Mouse (Mus musculus): ENCODE results near the gene Serpinb1c. TPM values are rescaled to one million over a fixed set of nuclear protein-coding genes. Genes with fewer than 3 reads are reported as not detected.
"Not testable (repeated sequence)": the region's sequence is repeated elsewhere in the genome, so short reads cannot be mapped to it uniquely, and the experiment has no call there.

Serpinb1c gene
- polyA plus RNA-seq, 1 experiment from 2014 or later = not detected

- Histone ChIP-seq H3K4me2 (replicated peaks) (no peak overlapping the region), H3K9me3 (no peaks in the 10 kb centered on the region), H3K27me3 (peaks cover 4% of the 10 kb centered on the region; the same call in 1 of the 2 replicates), H3K4me3 (no peak overlapping the region), H3K36me3 (no peaks in the 10 kb centered on the region), H3K27ac (replicated peaks) (no peak overlapping the region), H3K4me1 (no peaks in the 10 kb centered on the region), H3K9ac (replicated peaks) (no peak overlapping the region)
- 36% methylated on average over 8 of the region's 8 CpGs for WGBS
- peak; percentile 92 for ATAC-seq (ENCODE audit: low FRiP score, low read depth)
Observed at GRCm38 (mm10) chr13:32903211-32903873, 5.3 kb upstream of the Serpinb1c start.

GRCm38 (mm10) chr13:32902481-32903015, 4.5 kb upstream of the Serpinb1c start:
- Histone ChIP-seq H3K4me3 (no peak overlapping the region), H3K36me3 (no peaks in the 10 kb centered on the region), H3K9me3 (no peaks in the 10 kb centered on the region), H3K4me1 (no peaks in the 10 kb centered on the region), H3K9ac (replicated peaks) (no peak overlapping the region), H3K4me2 (replicated peaks) (no peak overlapping the region), H3K27me3 (peaks cover 4% of the 10 kb centered on the region; the same call in 1 of the 2 replicates), H3K27ac (replicated peaks) (no peak overlapping the region)
- WGBS = 22% methylated on average over 4 of the region's 4 CpGs
- peak; percentile 70 for ATAC-seq (ENCODE audit: low FRiP score, low read depth)

- Histone ChIP-seq H3K4me3 (no peak overlapping the region), H3K4me2 (replicated peaks) (no peak overlapping the region), H3K9ac (replicated peaks) (no peak overlapping the region), H3K27me3 (peaks cover 4% of the 10 kb centered on the region; the same call in 1 of the 2 replicates), H3K4me1 (no peaks in the 10 kb centered on the region), H3K9me3 (no peaks in the 10 kb centered on the region), H3K36me3 (no peaks in the 10 kb centered on the region), H3K27ac (replicated peaks) (no peak overlapping the region)
- ATAC-seq (ENCODE audit: low FRiP score, low read depth) = no peak
- 24% methylated on average over 2 of the region's 2 CpGs for WGBS
Observed at GRCm38 (mm10) chr13:32900639-32901038, 2.6 kb upstream of the Serpinb1c start.

- not testable (repeated sequence) for H3K9ac ChIP-seq (replicated peaks); H3K4me2 ChIP-seq (replicated peaks); H3K27me3 ChIP-seq; H3K4me3 ChIP-seq; H3K36me3 ChIP-seq; H3K9me3 ChIP-seq; H3K4me1 ChIP-seq; H3K27ac ChIP-seq (replicated peaks); ATAC-seq (ENCODE audit: low FRiP score, low read depth)
- 88% methylated on average over 2 of the region's 2 CpGs for WGBS
Observed at GRCm38 (mm10) chr13:32899114-32899513, 1.1 kb upstream of the Serpinb1c start.

GRCm38 (mm10) chr13:32896931-32897330, 1.1 kb downstream of the Serpinb1c start:
- Histone ChIP-seq H3K9ac (replicated peaks) (no peak overlapping the region), H3K36me3 (no peaks in the 10 kb centered on the region), H3K4me1 (no peaks in the 10 kb centered on the region), H3K27me3 (peaks cover 1% of the 10 kb centered on the region; the same call in 1 of the 2 replicates), H3K27ac (replicated peaks) (no peak overlapping the region), H3K9me3 (no peaks in the 10 kb centered on the region), H3K4me3 (no peak overlapping the region), H3K4me2 (replicated peaks) (no peak overlapping the region)
- 84% methylated on average over 4 of the region's 4 CpGs for WGBS
- ATAC-seq (ENCODE audit: low FRiP score, low read depth) = no peak

GRCm38 (mm10) chr13:32884755-32885154, 13.3 kb downstream of the Serpinb1c start:
- Histone ChIP-seq H3K36me3 (no peaks in the 10 kb centered on the region), H3K4me3 (no peak overlapping the region), H3K4me2 (replicated peaks) (no peak overlapping the region), H3K27me3 (no peaks in the 10 kb centered on the region), H3K27ac (replicated peaks) (no peak overlapping the region), H3K9ac (replicated peaks) (no peak overlapping the region), H3K4me1 (no peaks in the 10 kb centered on the region), H3K9me3 (no peaks in the 10 kb centered on the region)
- ATAC-seq (ENCODE audit: low FRiP score, low read depth) = no peak

- H3K27ac ChIP-seq (replicated peaks) = no peak overlapping the region
- H3K9me3 ChIP-seq = peaks cover 4% of the 10 kb centered on the region; the same call in 1 of the 2 replicates
- no peaks in the 10 kb centered on the region for H3K36me3 ChIP-seq
- H3K27me3 ChIP-seq = peaks cover 11% of the 10 kb centered on the region
- ATAC-seq (ENCODE audit: low FRiP score, low read depth) = no peak
- H3K4me3 ChIP-seq = no peak overlapping the region
- 83% methylated on average over 1 of the region's 1 CpGs for WGBS
- no peak overlapping the region for H3K9ac ChIP-seq (replicated peaks)
- H3K4me1 ChIP-seq = no peaks in the 10 kb centered on the region
- no peak overlapping the region for H3K4me2 ChIP-seq (replicated peaks)
Observed at GRCm38 (mm10) chr13:32873862-32874261, 24.1 kb downstream of the Serpinb1c start.

GRCm38 (mm10) chr13:32868843-32869242, 29.2 kb downstream of the Serpinb1c start:
- Histone ChIP-seq H3K9ac (replicated peaks) (no peak overlapping the region), H3K27me3 (peaks cover 32% of the 10 kb centered on the region), H3K9me3 (no peaks in the 10 kb centered on the region), H3K36me3 (no peaks in the 10 kb centered on the region), H3K4me2 (replicated peaks) (no peak overlapping the region), H3K4me1 (no peaks in the 10 kb centered on the region), H3K27ac (replicated peaks) (no peak overlapping the region), H3K4me3 (no peak overlapping the region)
- ATAC-seq (ENCODE audit: low FRiP score, low read depth) = no peak
- WGBS = 73% methylated on average over 5 of the region's 5 CpGs

GRCm38 (mm10) chr13:32868233-32868632, 29.8 kb downstream of the Serpinb1c start:
- H3K4me1 ChIP-seq; H3K4me3 ChIP-seq; H3K9ac ChIP-seq (replicated peaks); ATAC-seq (ENCODE audit: low FRiP score, low read depth); H3K4me2 ChIP-seq (replicated peaks); H3K36me3 ChIP-seq; H3K27ac ChIP-seq (replicated peaks); H3K9me3 ChIP-seq: not testable (repeated sequence)
- H3K27me3 ChIP-seq = peaks cover 38% of the 10 kb centered on the region
- WGBS = 86% methylated on average over 4 of the region's 4 CpGs

- ATAC-seq (ENCODE audit: low FRiP score, low read depth) = peak; percentile 86
- Histone ChIP-seq H3K27me3 (peaks cover 48% of the 10 kb centered on the region), H3K4me1 (no peaks in the 10 kb centered on the region), H3K36me3 (no peaks in the 10 kb centered on the region), H3K4me3 (no peak overlapping the region), H3K4me2 (replicated peaks) (no peak overlapping the region), H3K27ac (replicated peaks) (no peak overlapping the region), H3K9ac (replicated peaks) (no peak overlapping the region), H3K9me3 (no peaks in the 10 kb centered on the region)
- 10% methylated on average over 2 of the region's 2 CpGs for WGBS
Observed at GRCm38 (mm10) chr13:32867030-32867429, 31.0 kb downstream of the Serpinb1c start.

GRCm38 (mm10) chr13:32866484-32866883, 31.5 kb downstream of the Serpinb1c start:
- no peaks in the 10 kb centered on the region for H3K9me3 ChIP-seq
- H3K4me3 ChIP-seq = no peak overlapping the region
- H3K9ac ChIP-seq (replicated peaks) = no peak overlapping the region
- 6% methylated on average over 9 of the region's 9 CpGs for WGBS
- H3K4me2 ChIP-seq (replicated peaks) = no peak overlapping the region
- no peaks in the 10 kb centered on the region for H3K4me1 ChIP-seq
- H3K27me3 ChIP-seq = peaks cover 48% of the 10 kb centered on the region
- H3K27ac ChIP-seq (replicated peaks) = no peak overlapping the region
- peak; percentile 73 for ATAC-seq (ENCODE audit: low FRiP score, low read depth)
- no peaks in the 10 kb centered on the region for H3K36me3 ChIP-seq

GRCm38 (mm10) chr13:32865591-32865990, 32.4 kb downstream of the Serpinb1c start:
- H3K9ac ChIP-seq (replicated peaks) = no peak overlapping the region
- H3K4me1 ChIP-seq = no peaks in the 10 kb centered on the region
- H3K36me3 ChIP-seq = no peaks in the 10 kb centered on the region
- no peaks in the 10 kb centered on the region for H3K9me3 ChIP-seq
- H3K4me3 ChIP-seq = no peak overlapping the region
- H3K27me3 ChIP-seq = peaks cover 51% of the 10 kb centered on the region
- no peak overlapping the region for H3K4me2 ChIP-seq (replicated peaks)
- no peak for ATAC-seq (ENCODE audit: low FRiP score, low read depth)
- WGBS = 58% methylated on average over 2 of the region's 2 CpGs
- H3K27ac ChIP-seq (replicated peaks) = no peak overlapping the region

Data from midbrain, embryonic 12.5 days (tissue).